Mouse (Mus musculus): ENCODE results near the gene Igsf8. TPM values are rescaled to one million over a fixed set of nuclear protein-coding genes. Genes with fewer than 3 reads are reported as not detected.

Igsf8 gene
- total RNA-seq, 2 experiments from 2014 or later: 9.2 to 10.7 TPM

- no peak for DNase-seq
These were observed 41.4 kb downstream of the Igsf8 start for GRCm38 (mm10) chr1:172302851-172303250.

GRCm38 (mm10) chr1:172304443-172304842 lies 43.0 kb downstream of the Igsf8 start:
- no peak for DNase-seq

GRCm38 (mm10) chr1:172305153-172305552 lies 43.7 kb downstream of the Igsf8 start:
- no peak for DNase-seq

GRCm38 (mm10) chr1:172305635-172306034 lies 44.2 kb downstream of the Igsf8 start:
- DNase-seq: no peak

GRCm38 (mm10) chr1:172306196-172306595 lies 44.8 kb downstream of the Igsf8 start:
- no peak for DNase-seq

GRCm38 (mm10) chr1:172306885-172307284 lies 45.4 kb downstream of the Igsf8 start:
- no peak for DNase-seq

GRCm38 (mm10) chr1:172307936-172308335 lies 46.5 kb downstream of the Igsf8 start:
- DNase-seq: no peak

- DNase-seq: no peak
These were observed 47.0 kb downstream of the Igsf8 start for GRCm38 (mm10) chr1:172308409-172308808.

GRCm38 (mm10) chr1:172309699-172310398 lies 48.4 kb downstream of the Igsf8 start:
- peak; percentile 83 for DNase-seq

- DNase-seq: peak; percentile 66
These were observed 49.9 kb downstream of the Igsf8 start for GRCm38 (mm10) chr1:172311248-172311906.

- DNase-seq: peak; percentile 95
These were observed 50.7 kb downstream of the Igsf8 start for GRCm38 (mm10) chr1:172311921-172312767.

- no peak for DNase-seq
These were observed 51.5 kb downstream of the Igsf8 start for GRCm38 (mm10) chr1:172312768-172313561.

GRCm38 (mm10) chr1:172313613-172314411 lies 52.4 kb downstream of the Igsf8 start:
- DNase-seq: no peak

- no peak for DNase-seq
These were observed 53.5 kb downstream of the Igsf8 start for GRCm38 (mm10) chr1:172314911-172315310.

GRCm38 (mm10) chr1:172317431-172317830 lies 56.0 kb downstream of the Igsf8 start:
- no peak for DNase-seq

GRCm38 (mm10) chr1:172317946-172318345 lies 56.5 kb downstream of the Igsf8 start:
- no peak for DNase-seq

- DNase-seq: peak; percentile 3
These were observed 57.1 kb downstream of the Igsf8 start for GRCm38 (mm10) chr1:172318424-172319035.

- peak; percentile 7 for DNase-seq
These were observed 57.9 kb downstream of the Igsf8 start for GRCm38 (mm10) chr1:172319346-172319745.

GRCm38 (mm10) chr1:172319921-172320411 lies 58.5 kb downstream of the Igsf8 start:
- DNase-seq: peak; percentile 4

- DNase-seq: no peak
These were observed 61.3 kb downstream of the Igsf8 start for GRCm38 (mm10) chr1:172322725-172323124.

Data from gastrocnemius, postnatal 25 days (tissue).